Mouse (Mus musculus) brain, embryonic 14.5 days (tissue): ENCODE measurements at regions not wholly inside any gene's neighbourhood (a gene's known extent, or its start where the extent isn't known, plus 50 kb on each side); places are given as distances from the start of the nearest gene placed in this dataset.

Experiments used
- DNase-seq: peaks from one replicate; pipeline ENCODE4 v3.0.0-alpha.2; 2011; ENCODE audit warnings: low read depth
- CTCF ChIP-seq: fragments of 200-500 bp; IDR thresholded peaks from 2 replicates; pipeline ENCODE4 v1.5.1; 2012; ENCODE audit warnings: inconsistent platforms, mild to moderate bottlenecking, moderate library complexity, borderline replicate concordance; ENCODE audit not compliant: insufficient read depth, insufficient read length; ENCODE audit errors: extremely low read depth
- POLR2A ChIP-seq: fragments of 200-500 bp; IDR thresholded peaks from 2 replicates; pipeline ENCODE4 v1.6.1; 2012; ENCODE audit warnings: mild to moderate bottlenecking, inconsistent platforms, borderline replicate concordance; ENCODE audit not compliant: poor library complexity, insufficient read depth, insufficient read length, severe bottlenecking; ENCODE audit errors: extremely low read depth

- DNase-seq: no peak
- TF ChIP-seq POLR2A (no peak), CTCF (no peak)
Measured at GRCm38 (mm10) chr12:28922236-28922635, 170.6 kb downstream of the Eipr1 start.

- TF ChIP-seq POLR2A (no peak), CTCF (no peak)
- no peak for DNase-seq
Measured at GRCm38 (mm10) chr12:28925206-28925605, 173.6 kb downstream of the Eipr1 start.

- DNase-seq: no peak
- TF ChIP-seq POLR2A (no peak), CTCF (no peak)
Measured at GRCm38 (mm10) chr12:28939936-28940335, 188.3 kb downstream of the Eipr1 start.

- TF ChIP-seq CTCF (no peak), POLR2A (no peak)
- DNase-seq: peak; percentile 71
Measured at GRCm38 (mm10) chr12:28948889-28949288, 197.3 kb downstream of the Eipr1 start.

GRCm38 (mm10) chr12:28949307-28949706, 197.7 kb downstream of the Eipr1 start:
- TF ChIP-seq CTCF (no peak), POLR2A (no peak)

GRCm38 (mm10) chr12:28957155-28957554, 205.6 kb downstream of the Eipr1 start:
- DNase-seq: no peak
- TF ChIP-seq POLR2A (no peak), CTCF (no peak)

More at GRCm38 (mm10) chr12:28949307-28949706, 197.7 kb downstream of the Eipr1 start:
- peak; percentile 50 for DNase-seq

- TF ChIP-seq CTCF (no peak), POLR2A (no peak)
- DNase-seq: no peak
Measured at GRCm38 (mm10) chr12:28958661-28959060, 207.1 kb downstream of the Eipr1 start.

- DNase-seq: peak; percentile 30
- TF ChIP-seq POLR2A (no peak), CTCF (no peak)
Measured at GRCm38 (mm10) chr12:28969671-28970379, 218.2 kb downstream of the Eipr1 start.

GRCm38 (mm10) chr12:28974571-28975041, 223.0 kb downstream of the Eipr1 start:
- DNase-seq: peak; percentile 90
- TF ChIP-seq POLR2A (no peak), CTCF (peak; percentile 54)

- TF ChIP-seq CTCF (no peak), POLR2A (no peak)
Measured at GRCm38 (mm10) chr12:28975249-28975648, 223.6 kb downstream of the Eipr1 start.

GRCm38 (mm10) chr12:28979679-28980078, 228.1 kb downstream of the Eipr1 start:
- TF ChIP-seq POLR2A: no peak
- peak; percentile 4; the same call in 1 of the 2 replicates for TF ChIP-seq CTCF
- peak; percentile 64 for DNase-seq

More at GRCm38 (mm10) chr12:28975249-28975648, 223.6 kb downstream of the Eipr1 start:
- DNase-seq: no peak

- no peak for DNase-seq
- TF ChIP-seq CTCF (no peak), POLR2A (no peak)
Measured at GRCm38 (mm10) chr12:28986214-28986613, 234.6 kb downstream of the Eipr1 start.
